Mouse (Mus musculus) hindbrain, embryonic 10.5 days (tissue): ENCODE measurements around the gene Gm11487. TPM values are rescaled to one million over a fixed set of nuclear protein-coding genes. Genes with fewer than 3 reads are reported as not detected.
"Not testable (repeated sequence)": the region's sequence is repeated elsewhere in the genome, so short reads cannot be mapped to it uniquely, and the experiment has no call there.

Experiments used
- DNase-seq: peaks from one replicate; pipeline ENCODE4 v3.0.0-alpha.2; 2017; ENCODE audit warnings: low spot score
- H3K27ac ChIP-seq: fragments of 300-500 bp; sonication (generic); 2 replicates; pipeline ENCODE4 v1.5.1; 2016; ENCODE audit warnings: mild to moderate bottlenecking, moderate library complexity
- H3K27me3 ChIP-seq: fragments of 300-500 bp; sonication (generic); 2 replicates; pipeline ENCODE4 v1.6.1; 2016; ENCODE audit warnings: mild to moderate bottlenecking; ENCODE audit not compliant: poor library complexity, insufficient read depth, severe bottlenecking
- H3K36me3 ChIP-seq: fragments of 300-500 bp; sonication (generic); 2 replicates; pipeline ENCODE4 v1.6.1; 2016; ENCODE audit warnings: mild to moderate bottlenecking, moderate library complexity
- H3K4me1 ChIP-seq: fragments of 300-500 bp; sonication (generic); replicated peaks from 2 replicates; pipeline ENCODE4 v1.6.1; 2016; ENCODE audit warnings: mild to moderate bottlenecking
- H3K4me3 ChIP-seq: fragments of 300-500 bp; sonication (generic); 2 replicates; pipeline ENCODE4 v1.5.1; 2016; ENCODE audit warnings: mild to moderate bottlenecking, moderate library complexity
- H3K9me3 ChIP-seq: fragments of 300-500 bp; sonication (generic); 2 replicates; pipeline ENCODE4 v1.6.1; 2016; ENCODE audit warnings: mild to moderate bottlenecking, moderate library complexity
- WGBS: fragments of 180-500 bp; shearing (Covaris S2); methylation state at CpG from one replicate; pipeline ENCODE4 v1.1.7; 2016; 5-methylcytosine and 5-hydroxymethylcytosine counted together
- polyA plus RNA-seq: library from polyadenylated mRNA; unstranded; fragments of >200 nt; fragmentation: Nextera tagmentation; extraction: Ambion mirVana; gene quantifications from 2 replicates; pipeline ENCODE4 v1.2.1, GENCODE M21; 2016

Gm11487 gene
- polyA plus RNA-seq, result not detected in 2 replicates

DNA sequence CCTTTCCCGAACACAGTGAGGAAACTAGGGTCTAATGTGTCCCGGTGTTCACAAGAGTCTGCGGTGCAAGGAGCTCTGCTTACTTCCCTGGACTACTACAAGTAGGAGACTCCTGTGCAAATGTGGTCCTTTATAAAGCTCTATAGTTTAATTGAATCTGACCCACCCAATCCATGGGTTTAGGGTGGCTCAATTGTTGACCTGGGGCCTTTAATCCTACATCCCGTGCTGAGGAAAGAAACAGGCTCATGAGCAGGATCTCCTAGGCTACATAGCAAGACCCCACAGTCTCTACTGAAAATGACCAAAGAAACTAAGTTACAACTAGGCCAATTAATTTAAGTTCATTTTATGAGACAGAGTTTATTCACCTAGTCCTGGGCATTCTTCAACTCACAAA, at the start of gene Gm11487:
TSS of gene Gm11487 (minus strand) at position 101 of the 400 bp plus-strand sequence.
- not testable (repeated sequence) for DNase-seq, H3K4me1 ChIP-seq, H3K36me3 ChIP-seq, H3K27ac ChIP-seq, H3K27me3 ChIP-seq, H3K4me3 ChIP-seq, H3K9me3 ChIP-seq
- WGBS, result 93% methylated on average over 4 of the region's 4 CpGs

DNA sequence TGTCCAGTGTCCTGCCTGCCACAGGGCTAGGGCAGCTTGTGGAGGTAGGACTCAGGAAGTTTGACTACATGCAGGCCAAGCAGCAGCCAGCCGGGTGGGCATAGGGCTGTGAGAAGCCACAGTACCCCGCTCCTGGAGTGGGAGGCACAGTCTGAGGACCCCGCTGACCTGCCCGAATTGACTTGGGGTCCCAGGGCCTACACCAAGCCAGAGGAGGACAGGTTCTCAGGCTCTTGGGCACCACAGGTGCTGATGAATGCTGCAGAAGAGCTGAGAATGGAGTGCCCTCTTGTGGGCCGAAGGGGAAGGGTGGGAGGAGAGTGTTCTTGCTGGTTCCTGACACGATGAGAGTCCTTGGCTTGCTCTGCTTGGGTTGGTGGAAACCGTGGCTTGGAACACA, 39.8 kb upstream of the Gm11487 start:
- Histone ChIP-seq H3K27ac (no peak overlapping the region), H3K9me3 (no peaks in the 10 kb centered on the region), H3K36me3 (no peaks in the 10 kb centered on the region), H3K4me1 (no peaks in the 10 kb centered on the region), H3K4me3 (no peak overlapping the region), H3K27me3 (no peaks in the 10 kb centered on the region)
- DNase-seq, result peak; percentile 18
- 68% methylated on average over 7 of the region's 7 CpGs for WGBS

DNA sequence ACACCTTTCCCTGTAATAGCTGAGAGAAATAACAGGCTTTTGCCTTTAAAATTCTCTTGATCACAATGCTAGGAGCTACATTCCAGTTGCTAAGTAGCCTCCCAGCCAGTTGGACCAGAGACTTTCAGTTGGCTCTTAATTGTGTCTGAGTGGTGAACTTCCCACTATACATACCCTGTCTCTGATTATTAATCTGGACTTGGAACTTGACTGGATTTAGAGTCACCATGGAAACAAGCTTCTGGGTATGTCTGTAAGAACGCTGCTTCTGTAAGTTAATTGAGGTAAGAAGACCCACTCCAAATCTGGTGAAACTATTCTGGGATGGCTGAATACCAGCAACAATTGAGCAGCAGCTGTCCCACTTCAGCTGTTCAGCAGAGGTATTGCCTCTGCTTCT, 37.7 kb upstream of the Gm11487 start:
- no peak overlapping the region for H3K27ac ChIP-seq
- H3K27me3 ChIP-seq, result no peaks in the 10 kb centered on the region
- no peaks in the 10 kb centered on the region for H3K36me3 ChIP-seq
- H3K9me3 ChIP-seq, result no peaks in the 10 kb centered on the region
- DNase-seq, result no peak
- 67% methylated on average over 1 of the region's 1 CpGs for WGBS
- H3K4me3 ChIP-seq, result no peak overlapping the region
- H3K4me1 ChIP-seq, result no peaks in the 10 kb centered on the region

DNA sequence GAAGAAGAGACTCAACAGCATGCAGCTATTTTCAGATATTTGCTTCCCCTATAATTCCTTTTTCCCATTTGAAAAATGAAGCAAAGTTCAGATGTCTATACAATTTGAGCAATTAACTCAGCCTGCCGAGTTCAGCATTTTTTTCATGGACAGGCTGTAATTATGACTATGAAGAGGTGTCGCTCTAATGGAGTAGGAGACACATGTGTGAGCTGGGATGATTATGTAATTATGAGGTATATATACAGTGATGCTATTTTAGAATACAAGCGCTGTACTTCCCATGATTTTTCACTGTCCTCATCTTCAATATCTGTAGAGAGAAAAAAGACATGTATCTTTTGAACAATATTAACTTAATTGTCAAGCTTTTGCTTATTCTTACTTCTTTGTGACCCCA, 21.0 kb upstream of the Gm11487 start:
- H3K4me1 ChIP-seq, result no peaks in the 10 kb centered on the region
- no peaks in the 10 kb centered on the region for H3K27me3 ChIP-seq
- no peaks in the 10 kb centered on the region for H3K36me3 ChIP-seq
- WGBS, result 90% methylated on average over 3 of the region's 3 CpGs
- no peak for DNase-seq
- no peak overlapping the region for H3K4me3 ChIP-seq
- H3K9me3 ChIP-seq, result no peaks in the 10 kb centered on the region
- no peak overlapping the region for H3K27ac ChIP-seq

DNA sequence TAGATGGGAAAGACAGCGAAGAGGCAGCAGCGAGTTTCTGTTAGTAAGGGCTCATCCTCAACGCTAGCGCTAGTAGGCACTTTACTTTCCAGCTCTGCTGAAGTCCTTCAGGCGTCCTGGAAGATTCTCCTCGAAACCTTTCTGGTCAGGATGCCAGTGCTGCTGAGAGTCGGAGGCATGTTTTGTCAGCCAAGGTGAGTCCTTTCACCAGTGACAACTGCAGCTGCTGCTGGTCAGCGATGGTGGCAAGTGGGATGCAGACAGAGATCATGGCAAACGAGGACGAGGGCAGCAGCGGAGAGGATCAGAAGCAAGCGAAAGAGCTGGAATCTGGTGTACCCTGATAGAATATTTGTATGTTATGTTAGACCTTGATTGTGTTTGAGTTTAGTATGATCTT, 18.2 kb upstream of the Gm11487 start:
- WGBS, result 92% methylated on average over 12 of the region's 12 CpGs
- Histone ChIP-seq H3K27me3 (no peaks in the 10 kb centered on the region), H3K27ac (no peak overlapping the region), H3K36me3 (no peaks in the 10 kb centered on the region), H3K4me3 (no peak overlapping the region), H3K4me1 (no peaks in the 10 kb centered on the region), H3K9me3 (no peaks in the 10 kb centered on the region)
- DNase-seq, result no peak

DNA sequence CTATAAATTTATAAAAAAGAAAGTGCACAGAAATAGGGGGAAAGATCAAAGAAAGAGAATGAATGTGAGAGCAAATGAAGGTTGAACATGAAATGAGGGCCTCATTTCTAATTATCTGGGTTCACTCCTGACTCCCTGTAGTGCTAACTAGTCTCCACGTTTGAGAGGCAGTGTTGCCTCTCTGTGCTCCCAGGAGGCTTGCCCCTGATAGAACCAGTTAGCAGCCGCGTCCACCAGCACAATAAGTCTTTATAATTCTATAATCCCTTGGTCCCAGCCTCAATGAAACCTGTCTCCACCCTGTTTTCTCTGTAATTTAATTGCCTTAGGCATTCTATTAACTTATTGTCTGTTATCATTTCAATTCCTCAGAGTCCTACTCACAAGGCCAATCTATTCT, 38.3 kb downstream of the Gm11487 start:
- H3K27me3 ChIP-seq, result no peaks in the 10 kb centered on the region

More for the DNA sequence above, 38.3 kb downstream of the Gm11487 start:
- Histone ChIP-seq H3K9me3 (no peaks in the 10 kb centered on the region), H3K27ac (no peak overlapping the region), H3K36me3 (no peaks in the 10 kb centered on the region), H3K4me3 (no peak overlapping the region), H3K4me1 (no peaks in the 10 kb centered on the region)
- 38% methylated on average over 3 of the region's 3 CpGs for WGBS
- DNase-seq, result peak; percentile 2

Other genes with a start within 250 kb of the Gm11487 start
- gene Gm11238, start 202.8 kb upstream of the Gm11487 start, polyA plus RNA-seq, result not detected in 2 replicates
- gene Gm11237, start 217.9 kb upstream of the Gm11487 start, polyA plus RNA-seq, result not detected in 2 replicates
- gene Gm11236, start 233.0 kb upstream of the Gm11487 start, polyA plus RNA-seq, result not detected in 2 replicates